Mouse (Mus musculus): ENCODE data around the gene Fbxl8. TPM values are rescaled to one million over a fixed set of nuclear protein-coding genes. Genes with fewer than 3 reads are reported as not detected.
A peak's percentile ranks its signal among the peaks of the same experiment; 100 is the strongest.

Gene Fbxl8
- polyA plus RNA-seq, 1 experiment from 2014 or later: 4.9 TPM

DNA sequence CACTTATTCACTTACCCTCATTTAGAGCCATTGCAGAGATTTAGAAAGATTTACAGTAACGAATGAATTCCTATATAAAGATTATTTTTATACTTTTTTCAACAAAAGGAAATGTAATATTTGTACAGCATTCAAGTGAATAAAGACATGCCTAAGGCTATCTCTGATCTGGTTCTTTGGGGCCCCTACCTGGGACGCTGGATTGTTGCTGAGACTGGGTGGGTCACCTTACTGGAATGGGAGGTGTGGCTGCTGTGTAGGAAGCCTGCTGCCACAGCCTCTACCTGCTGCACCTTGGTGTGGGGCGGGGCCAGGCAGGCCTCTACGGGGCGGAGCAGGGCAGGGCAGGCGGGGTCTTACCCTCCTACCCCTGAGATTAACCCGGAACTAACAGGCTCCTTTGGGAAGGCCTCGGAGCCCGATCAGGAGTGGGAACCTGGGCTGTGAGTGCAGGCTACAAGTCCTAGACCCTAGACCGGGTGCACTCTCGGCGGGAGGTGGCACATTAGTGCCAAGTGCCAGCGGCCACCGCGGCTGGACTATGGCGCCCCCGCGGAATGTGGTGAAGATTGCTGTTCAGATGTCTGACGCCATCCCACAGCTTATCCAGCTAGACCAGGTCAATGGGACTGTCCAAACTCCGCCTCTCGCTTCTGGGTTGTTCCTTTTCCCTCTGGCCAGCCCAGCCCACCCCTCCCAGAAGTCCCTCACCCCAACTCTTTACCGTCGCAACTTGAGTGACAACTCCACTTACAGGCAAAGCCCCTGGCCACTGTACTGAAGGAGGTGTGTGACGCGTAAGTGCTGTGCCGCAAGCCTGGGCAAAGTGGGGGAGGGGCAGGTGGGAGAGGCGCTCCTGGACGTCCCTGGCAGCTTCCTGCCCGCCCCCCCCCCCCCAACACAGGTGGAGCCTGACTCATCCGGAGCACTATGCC is 41.0 kb downstream of the Fbxl8 start, which contains the start of gene Elmo3:
TSS of gene Elmo3 (plus strand) at position 391 of the 935 bp plus-strand sequence.
- WGBS: 6% methylated on average over 30 of the region's 30 CpGs
- ATAC-seq (ENCODE audit: low read depth): peak; percentile 91
- Histone ChIP-seq H3K4me1 (replicated peaks; ENCODE audit: control insufficient read depth, insufficient read depth, low read length) (peaks cover 23% of the 10 kb centered on the region), H3K27me3 (ENCODE audit: control insufficient read depth, insufficient read depth, low read depth, low read length) (no peaks in the 10 kb centered on the region), H3K9ac (ENCODE audit: low read length) (peak within 1 kb of the TSS; percentile 69), H3K9me3 (ENCODE audit: control insufficient read depth, low read length) (no peaks in the 10 kb centered on the region), H3K4me3 (ENCODE audit: low read length) (peak within 1 kb of the TSS; percentile 52), H3K36me3 (ENCODE audit: control insufficient read depth, insufficient read depth, low read length) (peaks cover 36% of the 10 kb centered on the region), H3K4me2 (ENCODE audit: low read depth, low read length) (peak within 1 kb of the TSS; percentile 74), H3K27ac (ENCODE audit: low read length) (peak within 1 kb of the TSS; percentile 92)

DNA sequence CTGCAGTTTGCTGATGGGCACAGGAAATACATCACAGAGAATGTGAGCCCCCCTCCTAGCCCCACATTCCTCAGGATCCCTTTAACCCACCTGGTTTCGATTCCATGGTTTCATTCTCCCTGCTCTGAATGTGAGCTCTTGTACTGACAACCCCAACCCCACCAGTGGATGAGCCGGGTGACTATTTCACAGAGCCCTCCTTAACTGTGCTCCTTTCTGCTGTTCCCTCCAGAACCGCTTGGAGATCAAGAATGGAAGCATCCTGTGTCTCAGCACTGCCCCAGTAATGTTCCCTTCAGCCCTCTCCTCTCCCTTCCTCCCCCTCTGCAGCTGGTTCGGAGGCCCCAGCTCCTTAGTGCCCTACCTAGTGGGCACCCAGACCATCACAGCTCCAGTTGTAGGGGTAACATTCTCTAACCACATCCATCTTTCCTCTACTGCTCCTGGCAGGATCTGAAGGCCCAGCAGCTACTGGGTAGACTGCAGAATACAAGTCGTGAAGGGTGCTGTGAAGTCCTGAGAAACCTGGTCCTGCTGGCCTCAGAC is 41.8 kb downstream of the Fbxl8 start:
- peak; percentile 28 for ATAC-seq (ENCODE audit: low read depth)
- Histone ChIP-seq H3K9me3 (ENCODE audit: control insufficient read depth, low read length) (no peaks in the 10 kb centered on the region), H3K9ac (ENCODE audit: low read length) (peak overlapping the region; percentile 69), H3K4me2 (ENCODE audit: low read depth, low read length) (peak overlapping the region; percentile 74), H3K4me1 (replicated peaks; ENCODE audit: control insufficient read depth, insufficient read depth, low read length) (peaks cover 23% of the 10 kb centered on the region), H3K27ac (ENCODE audit: low read length) (peak overlapping the region; percentile 92), H3K27me3 (ENCODE audit: control insufficient read depth, insufficient read depth, low read depth, low read length) (no peaks in the 10 kb centered on the region), H3K4me3 (ENCODE audit: low read length) (peak overlapping the region; percentile 52), H3K36me3 (ENCODE audit: control insufficient read depth, insufficient read depth, low read length) (peaks cover 36% of the 10 kb centered on the region)
- WGBS: 24% methylated on average over 5 of the region's 5 CpGs

DNA sequence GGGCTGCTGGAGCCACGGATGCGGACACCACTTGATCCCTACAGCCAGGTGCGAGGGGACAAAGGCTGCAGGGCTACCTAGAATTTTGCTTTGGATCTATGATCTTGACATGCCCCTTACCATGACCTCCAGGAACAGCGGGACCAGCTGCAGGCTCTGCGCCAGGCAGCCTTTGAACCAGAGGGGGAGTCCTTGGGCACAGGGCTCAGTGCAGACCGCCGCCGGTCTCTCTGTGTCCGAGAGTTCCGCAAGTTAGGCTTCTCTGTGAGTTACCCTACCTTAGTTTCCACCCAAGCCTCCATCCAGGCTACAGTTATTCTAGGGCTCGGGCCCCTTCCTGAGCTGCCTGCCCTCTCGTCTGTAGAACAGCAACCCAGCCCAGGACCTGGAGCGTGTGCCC is 43.2 kb downstream of the Fbxl8 start:
- Histone ChIP-seq H3K9ac (ENCODE audit: low read length) (no peak overlapping the region), H3K27ac (ENCODE audit: low read length) (no peak overlapping the region), H3K4me2 (ENCODE audit: low read depth, low read length) (no peak overlapping the region), H3K9me3 (ENCODE audit: control insufficient read depth, low read length) (no peaks in the 10 kb centered on the region), H3K36me3 (ENCODE audit: control insufficient read depth, insufficient read depth, low read length) (peaks cover 34% of the 10 kb centered on the region), H3K4me3 (ENCODE audit: low read length) (no peak overlapping the region), H3K4me1 (replicated peaks; ENCODE audit: control insufficient read depth, insufficient read depth, low read length) (peaks cover 23% of the 10 kb centered on the region), H3K27me3 (ENCODE audit: control insufficient read depth, insufficient read depth, low read depth, low read length) (no peaks in the 10 kb centered on the region)
- no peak for ATAC-seq (ENCODE audit: low read depth)
- WGBS: 94% methylated on average over 13 of the region's 13 CpGs

DNA sequence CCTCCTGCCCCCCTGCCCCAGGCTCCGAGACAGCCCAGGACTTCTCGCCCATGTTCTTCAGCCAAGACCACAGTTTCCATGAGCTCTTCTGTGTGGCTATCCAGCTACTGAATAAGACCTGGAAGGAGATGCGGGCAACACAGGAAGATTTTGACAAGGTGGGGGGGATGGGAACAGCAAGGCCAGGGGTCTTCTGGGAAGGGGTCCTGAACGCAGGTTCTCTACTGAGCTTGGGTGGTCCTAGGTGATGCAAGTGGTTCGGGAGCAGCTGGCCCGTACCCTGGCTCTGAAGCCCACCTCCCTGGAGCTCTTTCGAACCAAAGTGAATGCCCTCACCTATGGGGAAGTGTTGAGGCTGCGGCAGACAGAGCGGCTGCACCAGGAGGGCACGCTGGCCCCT is 44.0 kb downstream of the Fbxl8 start:
- Histone ChIP-seq H3K27ac (ENCODE audit: low read length) (no peak overlapping the region), H3K4me2 (ENCODE audit: low read depth, low read length) (no peak overlapping the region), H3K9me3 (ENCODE audit: control insufficient read depth, low read length) (no peaks in the 10 kb centered on the region), H3K36me3 (ENCODE audit: control insufficient read depth, insufficient read depth, low read length) (peaks cover 29% of the 10 kb centered on the region), H3K9ac (ENCODE audit: low read length) (no peak overlapping the region), H3K4me3 (ENCODE audit: low read length) (no peak overlapping the region), H3K27me3 (ENCODE audit: control insufficient read depth, insufficient read depth, low read depth, low read length) (no peaks in the 10 kb centered on the region), H3K4me1 (replicated peaks; ENCODE audit: control insufficient read depth, insufficient read depth, low read length) (peaks cover 23% of the 10 kb centered on the region)
- no peak for ATAC-seq (ENCODE audit: low read depth)
- 86% methylated on average over 10 of the region's 10 CpGs for WGBS

DNA sequence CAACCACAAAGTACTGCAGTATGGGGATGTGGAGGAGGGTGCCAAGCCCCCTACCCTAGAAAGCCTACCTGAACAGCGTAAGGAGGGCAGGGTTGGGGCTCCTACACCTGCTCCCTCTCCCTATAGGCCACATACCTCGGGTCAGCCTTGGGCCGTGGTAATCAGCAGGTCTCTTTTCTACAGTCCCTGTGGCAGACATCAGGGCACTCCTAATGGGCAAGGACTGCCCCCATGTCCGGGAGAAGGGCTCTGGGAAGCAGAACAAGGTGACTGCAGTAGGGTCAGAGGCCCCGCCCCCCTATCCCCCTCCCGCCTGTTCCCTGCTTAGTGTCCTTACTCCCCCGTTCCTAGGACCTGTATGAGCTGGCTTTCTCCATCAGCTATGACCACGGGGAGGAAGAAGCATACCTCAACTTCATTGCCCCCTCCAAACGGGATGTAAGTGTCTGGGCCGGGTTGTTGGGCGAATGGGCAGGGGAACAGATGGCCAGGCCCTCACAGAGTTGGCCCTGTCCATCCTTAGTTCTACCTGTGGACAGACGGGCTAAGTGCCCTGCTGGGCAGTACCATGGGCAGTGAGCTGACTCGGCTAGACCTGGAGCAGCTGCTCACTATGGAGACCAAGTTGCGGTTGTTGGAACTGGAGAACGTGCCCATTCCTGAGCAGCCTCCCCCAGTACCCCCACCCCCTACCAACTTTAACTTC is 44.8 kb downstream of the Fbxl8 start:
- no peak overlapping the region for H3K4me2 ChIP-seq (ENCODE audit: low read depth, low read length)
- H3K4me3 ChIP-seq (ENCODE audit: low read length): no peak overlapping the region
- no peak overlapping the region for H3K27ac ChIP-seq (ENCODE audit: low read length)
- H3K4me1 ChIP-seq (replicated peaks; ENCODE audit: control insufficient read depth, insufficient read depth, low read length): peaks cover 18% of the 10 kb centered on the region
- 77% methylated on average over 15 of the region's 15 CpGs for WGBS
- no peaks in the 10 kb centered on the region for H3K27me3 ChIP-seq (ENCODE audit: control insufficient read depth, insufficient read depth, low read depth, low read length)
- ATAC-seq (ENCODE audit: low read depth): no peak
- peaks cover 29% of the 10 kb centered on the region for H3K36me3 ChIP-seq (ENCODE audit: control insufficient read depth, insufficient read depth, low read length)
- no peak overlapping the region for H3K9ac ChIP-seq (ENCODE audit: low read length)
- H3K9me3 ChIP-seq (ENCODE audit: control insufficient read depth, low read length): no peaks in the 10 kb centered on the region

DNA sequence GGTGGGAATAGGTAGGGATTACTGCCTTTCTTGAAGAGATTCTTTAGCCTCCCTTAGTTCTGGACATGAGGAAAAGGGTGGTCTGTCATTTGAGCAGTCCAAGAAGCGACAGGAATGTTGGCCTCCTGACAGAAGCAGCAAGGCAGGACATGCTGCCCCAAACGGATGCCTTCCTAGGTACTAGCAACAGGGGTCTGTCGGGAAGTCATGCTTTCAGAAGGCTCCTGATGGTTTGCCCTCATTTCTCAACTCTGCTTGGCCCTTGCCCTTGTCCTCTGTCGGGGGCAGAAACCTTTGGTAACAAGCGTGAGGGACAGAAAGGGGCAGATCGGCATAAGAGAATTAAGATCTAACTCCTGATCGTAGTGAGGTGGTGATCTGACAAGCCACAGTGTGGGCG is 45.7 kb downstream of the Fbxl8 start:
- no peaks in the 10 kb centered on the region for H3K27me3 ChIP-seq (ENCODE audit: control insufficient read depth, insufficient read depth, low read depth, low read length)
- peaks cover 10% of the 10 kb centered on the region for H3K4me1 ChIP-seq (replicated peaks; ENCODE audit: control insufficient read depth, insufficient read depth, low read length)
- ATAC-seq (ENCODE audit: low read depth): no peak
- H3K27ac ChIP-seq (ENCODE audit: low read length): no peak overlapping the region
- H3K9ac ChIP-seq (ENCODE audit: low read length): no peak overlapping the region
- H3K9me3 ChIP-seq (ENCODE audit: control insufficient read depth, low read length): no peaks in the 10 kb centered on the region
- WGBS: 82% methylated on average over 8 of the region's 8 CpGs
- H3K36me3 ChIP-seq (ENCODE audit: control insufficient read depth, insufficient read depth, low read length): peaks cover 29% of the 10 kb centered on the region
- H3K4me2 ChIP-seq (ENCODE audit: low read depth, low read length): no peak overlapping the region
- no peak overlapping the region for H3K4me3 ChIP-seq (ENCODE audit: low read length)

DNA sequence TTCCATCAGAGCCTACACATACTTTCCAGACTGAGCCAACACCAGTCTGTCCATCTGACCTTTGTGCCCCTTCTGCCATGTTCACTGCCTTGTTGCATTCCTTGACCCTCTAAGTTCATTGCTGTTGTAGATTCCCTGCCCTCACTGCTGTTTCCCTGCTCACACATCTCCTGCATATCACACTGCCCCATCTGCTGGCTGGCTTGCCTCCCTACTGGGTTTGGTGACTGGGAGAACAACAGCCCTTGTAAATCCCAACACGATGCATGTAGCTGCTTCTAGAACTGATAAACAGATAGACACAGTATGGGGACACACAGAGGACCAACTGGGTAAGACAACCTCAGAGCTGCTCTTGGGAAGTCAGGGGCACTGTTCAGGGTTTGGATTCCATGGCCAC is 47.3 kb downstream of the Fbxl8 start:
- no peak for ATAC-seq (ENCODE audit: low read depth)
- peaks cover 31% of the 10 kb centered on the region for H3K36me3 ChIP-seq (ENCODE audit: control insufficient read depth, insufficient read depth, low read length)
- H3K9me3 ChIP-seq (ENCODE audit: control insufficient read depth, low read length): no peaks in the 10 kb centered on the region
- no peak overlapping the region for H3K4me3 ChIP-seq (ENCODE audit: low read length)
- H3K4me2 ChIP-seq (ENCODE audit: low read depth, low read length): no peak overlapping the region
- no peaks in the 10 kb centered on the region for H3K4me1 ChIP-seq (replicated peaks; ENCODE audit: control insufficient read depth, insufficient read depth, low read length)
- no peaks in the 10 kb centered on the region for H3K27me3 ChIP-seq (ENCODE audit: control insufficient read depth, insufficient read depth, low read depth, low read length)
- WGBS: 83% methylated on average over 1 of the region's 1 CpGs
- no peak overlapping the region for H3K27ac ChIP-seq (ENCODE audit: low read length)
- no peak overlapping the region for H3K9ac ChIP-seq (ENCODE audit: low read length)

DNA sequence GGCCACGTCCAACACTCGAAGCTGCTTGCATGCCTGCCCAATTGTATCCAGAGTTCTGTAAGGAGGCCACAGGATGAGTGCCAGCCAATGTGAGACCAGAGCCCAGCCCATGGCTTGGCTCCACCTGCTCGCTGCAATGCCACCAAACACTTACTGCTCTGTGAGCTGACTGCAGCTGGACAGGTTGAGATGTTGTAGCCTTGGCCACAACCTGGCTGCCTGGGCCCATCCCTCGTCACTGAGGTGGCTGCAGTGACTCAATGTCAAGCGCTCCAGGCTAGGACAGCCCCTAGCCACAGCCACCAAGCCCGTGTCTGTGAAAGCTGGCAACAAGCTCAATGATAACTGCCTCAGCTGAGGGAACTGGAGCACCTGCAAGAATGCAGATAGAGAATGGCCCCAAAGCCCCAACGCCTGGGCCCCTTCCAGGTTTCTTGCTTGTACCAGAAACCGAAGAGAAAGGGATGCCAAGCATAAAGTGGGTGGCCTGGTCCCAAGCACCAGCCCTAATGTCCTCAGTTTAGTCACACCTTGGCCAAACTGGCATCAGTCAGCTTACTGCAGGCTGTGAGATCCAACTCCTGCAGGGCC is 48.5 kb downstream of the Fbxl8 start:
- 86% methylated on average over 8 of the region's 8 CpGs for WGBS
- peaks cover 4% of the 10 kb centered on the region; the same call in 1 of the 2 replicates for H3K4me1 ChIP-seq (replicated peaks; ENCODE audit: control insufficient read depth, insufficient read depth, low read length)
- no peak overlapping the region for H3K27ac ChIP-seq (ENCODE audit: low read length)
- ATAC-seq (ENCODE audit: low read depth): no peak
- H3K9me3 ChIP-seq (ENCODE audit: control insufficient read depth, low read length): no peaks in the 10 kb centered on the region
- no peak overlapping the region for H3K4me3 ChIP-seq (ENCODE audit: low read length)
- no peak overlapping the region for H3K4me2 ChIP-seq (ENCODE audit: low read depth, low read length)
- H3K9ac ChIP-seq (ENCODE audit: low read length): no peak overlapping the region
- peaks cover 23% of the 10 kb centered on the region; the same call in 1 of the 2 replicates for H3K36me3 ChIP-seq (ENCODE audit: control insufficient read depth, insufficient read depth, low read length)
- no peaks in the 10 kb centered on the region for H3K27me3 ChIP-seq (ENCODE audit: control insufficient read depth, insufficient read depth, low read depth, low read length)
